Mouse (Mus musculus): ENCODE results near the gene Fam69b. TPM values are rescaled to one million over a fixed set of nuclear protein-coding genes. Genes with fewer than 3 reads are reported as not detected.

Fam69b gene
- polyA plus RNA-seq, 1 experiment from 2014 or later = 66.6 TPM

GRCm38 (mm10) chr2:26599965-26600364 lies 28.3 kb upstream of the Fam69b start:
- Histone ChIP-seq H3K9ac (no peak overlapping the region), H3K9me3 (no peaks in the 10 kb centered on the region), H3K36me3 (peaks cover 15% of the 10 kb centered on the region), H3K27me3 (no peaks in the 10 kb centered on the region; the same call in 1 of the 2 replicates), H3K4me1 (peaks cover 24% of the 10 kb centered on the region), H3K27ac (no peak overlapping the region), H3K4me2 (no peak overlapping the region), H3K4me3 (no peak overlapping the region)
- WGBS = 87% methylated on average over 4 of the region's 4 CpGs
- no peak for ATAC-seq (ENCODE audit: insufficient number of reproducible peaks, insufficient read depth, low FRiP score, low TSS enrichment, low read depth)

GRCm38 (mm10) chr2:26600664-26601063 lies 27.6 kb upstream of the Fam69b start:
- no peak overlapping the region for H3K27ac ChIP-seq
- no peak overlapping the region for H3K9ac ChIP-seq
- H3K9me3 ChIP-seq = no peaks in the 10 kb centered on the region
- no peak for ATAC-seq (ENCODE audit: insufficient number of reproducible peaks, insufficient read depth, low FRiP score, low TSS enrichment, low read depth)
- no peak overlapping the region for H3K4me3 ChIP-seq
- peaks cover 9% of the 10 kb centered on the region for H3K36me3 ChIP-seq
- WGBS = 75% methylated on average over 2 of the region's 2 CpGs
- no peaks in the 10 kb centered on the region; the same call in 1 of the 2 replicates for H3K27me3 ChIP-seq
- H3K4me2 ChIP-seq = no peak overlapping the region
- H3K4me1 ChIP-seq = peaks cover 24% of the 10 kb centered on the region

- H3K4me3 ChIP-seq = no peak overlapping the region
- H3K4me2 ChIP-seq = no peak overlapping the region
- peaks cover 3% of the 10 kb centered on the region; the same call in 1 of the 2 replicates for H3K36me3 ChIP-seq
- H3K27ac ChIP-seq = no peak overlapping the region
- H3K27me3 ChIP-seq = no peaks in the 10 kb centered on the region; the same call in 1 of the 2 replicates
- no peak for ATAC-seq (ENCODE audit: insufficient number of reproducible peaks, insufficient read depth, low FRiP score, low TSS enrichment, low read depth)
- WGBS = 96% methylated on average over 1 of the region's 1 CpGs
- no peak overlapping the region for H3K9ac ChIP-seq
- H3K9me3 ChIP-seq = no peaks in the 10 kb centered on the region
- peaks cover 27% of the 10 kb centered on the region for H3K4me1 ChIP-seq
Measured at GRCm38 (mm10) chr2:26601595-26601994, 26.7 kb upstream of the Fam69b start.

GRCm38 (mm10) chr2:26602631-26603030 lies 25.6 kb upstream of the Fam69b start:
- peak overlapping the region; percentile 85 for H3K4me2 ChIP-seq
- no peaks in the 10 kb centered on the region; the same call in 1 of the 2 replicates for H3K27me3 ChIP-seq
- no peaks in the 10 kb centered on the region for H3K36me3 ChIP-seq
- peaks cover 34% of the 10 kb centered on the region for H3K4me1 ChIP-seq
- 87% methylated on average over 5 of the region's 5 CpGs for WGBS
- no peak overlapping the region for H3K27ac ChIP-seq
- peak overlapping the region; percentile 85 for H3K9ac ChIP-seq
- peak overlapping the region; percentile 69 for H3K4me3 ChIP-seq
- no peak for ATAC-seq (ENCODE audit: insufficient number of reproducible peaks, insufficient read depth, low FRiP score, low TSS enrichment, low read depth)
- no peaks in the 10 kb centered on the region for H3K9me3 ChIP-seq

- Histone ChIP-seq H3K9ac (peak overlapping the region; percentile 85), H3K9me3 (no peaks in the 10 kb centered on the region), H3K27me3 (no peaks in the 10 kb centered on the region; the same call in 1 of the 2 replicates), H3K4me1 (peaks cover 32% of the 10 kb centered on the region), H3K27ac (no peak overlapping the region), H3K4me2 (peak overlapping the region; percentile 85), H3K36me3 (no peaks in the 10 kb centered on the region), H3K4me3 (peak overlapping the region; percentile 69)
- WGBS = 22% methylated on average over 6 of the region's 6 CpGs
- no peak for ATAC-seq (ENCODE audit: insufficient number of reproducible peaks, insufficient read depth, low FRiP score, low TSS enrichment, low read depth)
Measured at GRCm38 (mm10) chr2:26603159-26603558, 25.1 kb upstream of the Fam69b start.

- Histone ChIP-seq H3K27me3 (no peaks in the 10 kb centered on the region; the same call in 1 of the 2 replicates), H3K27ac (peak within 1 kb of the TSS; percentile 80)
- ATAC-seq (ENCODE audit: insufficient number of reproducible peaks, insufficient read depth, low FRiP score, low TSS enrichment, low read depth) = peak; percentile 73
Measured at GRCm38 (mm10) chr2:26603720-26604671, 24.3 kb upstream of the Fam69b start, which contains the start of gene Agpat2. TSS of gene Agpat2 (minus strand) at chr2:26604417.

GRCm38 (mm10) chr2:26605331-26605730 lies 22.9 kb upstream of the Fam69b start:
- ATAC-seq (ENCODE audit: insufficient number of reproducible peaks, insufficient read depth, low FRiP score, low TSS enrichment, low read depth) = no peak
- Histone ChIP-seq H3K4me1 (peaks cover 31% of the 10 kb centered on the region), H3K27ac (no peak overlapping the region), H3K27me3 (no peaks in the 10 kb centered on the region; the same call in 1 of the 2 replicates), H3K4me3 (no peak overlapping the region), H3K9ac (no peak overlapping the region), H3K36me3 (no peaks in the 10 kb centered on the region), H3K4me2 (no peak overlapping the region), H3K9me3 (no peaks in the 10 kb centered on the region)
- 80% methylated on average over 8 of the region's 8 CpGs for WGBS

More at GRCm38 (mm10) chr2:26603720-26604671, 24.3 kb upstream of the Fam69b start, which contains the start of gene Agpat2:
- under 1% methylated on average over 101 of the region's 103 CpGs for WGBS
- Histone ChIP-seq H3K36me3 (no peaks in the 10 kb centered on the region), H3K9me3 (no peaks in the 10 kb centered on the region), H3K9ac (peak within 1 kb of the TSS; percentile 85), H3K4me3 (peak within 1 kb of the TSS; percentile 69), H3K4me1 (peaks cover 26% of the 10 kb centered on the region), H3K4me2 (peak within 1 kb of the TSS; percentile 85)

- H3K4me2 ChIP-seq = no peak overlapping the region
- no peak overlapping the region for H3K27ac ChIP-seq
- no peaks in the 10 kb centered on the region; the same call in 1 of the 2 replicates for H3K27me3 ChIP-seq
- no peak overlapping the region for H3K4me3 ChIP-seq
- H3K4me1 ChIP-seq = peaks cover 31% of the 10 kb centered on the region
- no peak overlapping the region for H3K9ac ChIP-seq
- H3K36me3 ChIP-seq = no peaks in the 10 kb centered on the region
- H3K9me3 ChIP-seq = no peaks in the 10 kb centered on the region
- no peak for ATAC-seq (ENCODE audit: insufficient number of reproducible peaks, insufficient read depth, low FRiP score, low TSS enrichment, low read depth)
- 77% methylated on average over 3 of the region's 3 CpGs for WGBS
Measured at GRCm38 (mm10) chr2:26606579-26606978, 21.7 kb upstream of the Fam69b start.

GRCm38 (mm10) chr2:26607056-26607910 lies 21.0 kb upstream of the Fam69b start:
- H3K27ac ChIP-seq = no peak overlapping the region
- H3K9me3 ChIP-seq = no peaks in the 10 kb centered on the region
- no peaks in the 10 kb centered on the region; the same call in 1 of the 2 replicates for H3K27me3 ChIP-seq
- peaks cover 31% of the 10 kb centered on the region for H3K4me1 ChIP-seq
- no peak overlapping the region for H3K4me3 ChIP-seq
- no peak for ATAC-seq (ENCODE audit: insufficient number of reproducible peaks, insufficient read depth, low FRiP score, low TSS enrichment, low read depth)
- 58% methylated on average over 6 of the region's 6 CpGs for WGBS
- no peak overlapping the region for H3K4me2 ChIP-seq
- H3K9ac ChIP-seq = 0 out of 2 replicates have a peak overlapping the region, but pooled peaks have one; percentile 0
- no peaks in the 10 kb centered on the region for H3K36me3 ChIP-seq

GRCm38 (mm10) chr2:26608781-26609180 lies 19.5 kb upstream of the Fam69b start:
- H3K9me3 ChIP-seq = no peaks in the 10 kb centered on the region
- H3K9ac ChIP-seq = no peak overlapping the region
- H3K36me3 ChIP-seq = no peaks in the 10 kb centered on the region
- no peak overlapping the region for H3K4me3 ChIP-seq
- no peaks in the 10 kb centered on the region for H3K27me3 ChIP-seq
- H3K27ac ChIP-seq = no peak overlapping the region
- peaks cover 20% of the 10 kb centered on the region for H3K4me1 ChIP-seq
- no peak for ATAC-seq (ENCODE audit: insufficient number of reproducible peaks, insufficient read depth, low FRiP score, low TSS enrichment, low read depth)
- no peak overlapping the region for H3K4me2 ChIP-seq

- no peaks in the 10 kb centered on the region for H3K27me3 ChIP-seq
- no peak overlapping the region for H3K4me2 ChIP-seq
- ATAC-seq (ENCODE audit: insufficient number of reproducible peaks, insufficient read depth, low FRiP score, low TSS enrichment, low read depth) = no peak
- peaks cover 19% of the 10 kb centered on the region for H3K4me1 ChIP-seq
- no peaks in the 10 kb centered on the region for H3K36me3 ChIP-seq
- H3K27ac ChIP-seq = no peak overlapping the region
- no peaks in the 10 kb centered on the region for H3K9me3 ChIP-seq
- no peak overlapping the region for H3K4me3 ChIP-seq
- no peak overlapping the region for H3K9ac ChIP-seq
Measured at GRCm38 (mm10) chr2:26609261-26609661, 19.0 kb upstream of the Fam69b start.
